ENCODE assay signal across 12 mouse cellular contexts in the genomic region with DNA sequence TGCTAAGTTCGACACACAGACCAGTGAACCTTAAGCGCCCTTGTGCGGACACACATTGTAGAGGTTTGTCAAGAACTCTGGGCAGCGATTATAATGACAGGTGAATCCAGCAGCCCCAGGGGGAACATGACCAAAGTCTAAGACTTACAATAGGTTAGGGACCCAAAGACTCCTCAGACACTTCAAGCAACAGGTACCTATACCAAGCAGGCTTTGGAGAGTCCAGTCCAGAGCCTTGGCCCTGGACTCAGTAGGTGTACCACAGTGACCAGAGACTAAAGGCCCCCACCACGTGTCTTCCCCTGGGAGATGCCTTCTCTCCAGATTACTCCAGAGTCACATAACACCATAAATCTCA. TPM values are rescaled to one million over a fixed set of nuclear protein-coding genes. Genes with fewer than 3 reads are reported as not detected.
DNase-seq lines count a peak whose midpoint lies in the region; ATAC-seq lines count a peak whose summit lies in the region.
"Had no signal": no experiment of that assay in that cellular context is flagged by ENCODE, and none has a peak within 500 bp of the region (broad histone marks: within the 10 kb centered on the region; RNA-seq: fewer than 3 reads in every experiment).

No protein-coding gene starts in this region.

- H3K4me2 ChIP-seq in forebrain, embryonic 13.5 days: peak overlapping the region; percentile 93
- peak overlapping the region; percentile 88; the same call in 1 of the 2 replicates for H3K4me2 ChIP-seq in kidney, embryonic 14.5 days (replicated peaks; ENCODE audit: low read depth, low read length)
- peak overlapping the region; percentile 95 for H3K4me2 ChIP-seq in neural tube, embryonic 12.5 days (replicated peaks)

- peak overlapping the region; percentile 44; the same call in 1 of the 2 replicates for H3K4me3 ChIP-seq in forebrain, embryonic 13.5 days
- H3K4me3 ChIP-seq in kidney, embryonic 14.5 days (ENCODE audit: low read length): no peak overlapping the region
- H3K4me3 ChIP-seq in neural tube, embryonic 12.5 days: no peak overlapping the region

- DNase-seq in layer of hippocampus, postnatal 10 days (ENCODE audit: low spot score in 2 of 2): peak; percentile 19 to 28
- no peak for DNase-seq in layer of hippocampus, adult 11-12 months (ENCODE audit: low spot score)
- DNase-seq in right cerebral cortex, postnatal 14 days: no peak
- DNase-seq in B cell, adult 2 months: no peak
- no peak for DNase-seq in right cerebral cortex, postnatal 25 days

- no peaks in the 10 kb centered on the region for H3K36me3 ChIP-seq in forebrain, embryonic 13.5 days (ENCODE audit: poor library complexity, severe bottlenecking)
- H3K36me3 ChIP-seq in kidney, embryonic 14.5 days (ENCODE audit: control insufficient read depth, insufficient read depth, low read length): no peaks in the 10 kb centered on the region
- H3K36me3 ChIP-seq in neural tube, embryonic 12.5 days: no peaks in the 10 kb centered on the region
- H3K36me3 ChIP-seq: hindbrain, embryonic 15.5 days; liver, embryonic 15.5 days had no signal

- H3K9ac ChIP-seq in forebrain, embryonic 13.5 days: peak overlapping the region; percentile 87
- peak overlapping the region; percentile 83; the same call in 1 of the 2 replicates for H3K9ac ChIP-seq in kidney, embryonic 14.5 days (ENCODE audit: low read depth, low read length)
- H3K9ac ChIP-seq in neural tube, embryonic 12.5 days: peak overlapping the region; percentile 21; the same call in 1 of the 2 replicates

- H3K9me3 ChIP-seq in forebrain, embryonic 13.5 days (replicated peaks): no peaks in the 10 kb centered on the region
- no peaks in the 10 kb centered on the region for H3K9me3 ChIP-seq in kidney, embryonic 14.5 days (ENCODE audit: control insufficient read depth, low read length)
- H3K9me3 ChIP-seq in neural tube, embryonic 12.5 days: no peaks in the 10 kb centered on the region
- H3K9me3 ChIP-seq: hindbrain, embryonic 15.5 days; liver, embryonic 15.5 days had no signal

- peaks cover 56% of the 10 kb centered on the region for H3K4me1 ChIP-seq in forebrain, embryonic 13.5 days
- H3K4me1 ChIP-seq in kidney, embryonic 14.5 days (ENCODE audit: control insufficient read depth, insufficient read depth, low read length): peaks cover 31% of the 10 kb centered on the region
- peaks cover 49% of the 10 kb centered on the region for H3K4me1 ChIP-seq in neural tube, embryonic 12.5 days

- H3K27ac ChIP-seq in forebrain, embryonic 13.5 days: no peak overlapping the region
- H3K27ac ChIP-seq in kidney, embryonic 14.5 days (ENCODE audit: low read depth, low read length): peak overlapping the region; percentile 72; the same call in 1 of the 2 replicates
- H3K27ac ChIP-seq in neural tube, embryonic 12.5 days: no peak overlapping the region
- H3K27ac ChIP-seq: hindbrain, embryonic 15.5 days; liver, embryonic 15.5 days had no signal

- ATAC-seq in forebrain, embryonic 13.5 days: no peak
- ATAC-seq in kidney, embryonic 14.5 days (ENCODE audit: low FRiP score, low TSS enrichment): no peak
- ATAC-seq in neural tube, embryonic 12.5 days (ENCODE audit: low FRiP score, low read depth): no peak

- H3K27me3 ChIP-seq in forebrain, embryonic 13.5 days: no peaks in the 10 kb centered on the region
- H3K27me3 ChIP-seq in kidney, embryonic 14.5 days (ENCODE audit: control insufficient read depth, insufficient read depth, low read length): no peaks in the 10 kb centered on the region
- H3K27me3 ChIP-seq in neural tube, embryonic 12.5 days (replicated peaks): no peaks in the 10 kb centered on the region
- H3K27me3 ChIP-seq: hindbrain, embryonic 15.5 days had no signal

- 27% methylated on average over 5 of the region's 5 CpGs for WGBS in forebrain, embryonic 13.5 days
- 36% methylated on average over 5 of the region's 5 CpGs for WGBS in kidney, embryonic 14.5 days
- 44% methylated on average over 5 of the region's 5 CpGs for WGBS in neural tube, embryonic 12.5 days

RNA-seq across cellular contexts. Expression of gene A930004D18Rik, which starts 5.0 kb away (rescaled TPM):
- 1 to 10 TPM; 3.3 to 3.8 TPM for total RNA-seq in layer of hippocampus, postnatal 10 days (2021)
- polyA plus RNA-seq in forebrain, embryonic 13.5 days (2015; fragmentation: Nextera tagmentation; extraction: Ambion mirVana): 16.2 and 20.3 TPM in 2 replicates
- 9.4 and 10.0 TPM in 2 replicates for polyA plus RNA-seq in kidney, embryonic 14.5 days (2014; fragmentation: Nextera tagmentation; extraction: Ambion mirVana)
- polyA plus RNA-seq in neural tube, embryonic 12.5 days (2016; fragmentation: Nextera tagmentation; extraction: Ambion mirVana): 17.1 and 17.6 TPM in 2 replicates

RNA-seq across cellular contexts. Expression of gene Skida1, which starts 16.3 kb away (rescaled TPM):
- 10 to 100 TPM; 12.7 to 14.8 TPM for total RNA-seq in layer of hippocampus, postnatal 10 days (2021)
- polyA plus RNA-seq in forebrain, embryonic 13.5 days (2015; fragmentation: Nextera tagmentation; extraction: Ambion mirVana): 17.2 and 17.9 TPM in 2 replicates
- polyA plus RNA-seq in kidney, embryonic 14.5 days (2014; fragmentation: Nextera tagmentation; extraction: Ambion mirVana): 10.5 and 11.4 TPM in 2 replicates
- polyA plus RNA-seq in neural tube, embryonic 12.5 days (2016; fragmentation: Nextera tagmentation; extraction: Ambion mirVana): 13.2 and 13.4 TPM in 2 replicates

RNA-seq across cellular contexts. Expression of gene Mllt10, which starts 22.5 kb away (rescaled TPM):
- 10 to 100 TPM; 48.8 to 58.2 TPM for total RNA-seq in layer of hippocampus, postnatal 10 days (2021)
- 73.5 and 75.3 TPM in 2 replicates for polyA plus RNA-seq in forebrain, embryonic 13.5 days (2015; fragmentation: Nextera tagmentation; extraction: Ambion mirVana)
- polyA plus RNA-seq in kidney, embryonic 14.5 days (2014; fragmentation: Nextera tagmentation; extraction: Ambion mirVana): 58.7 and 74.9 TPM in 2 replicates
- polyA plus RNA-seq in neural tube, embryonic 12.5 days (2016; fragmentation: Nextera tagmentation; extraction: Ambion mirVana): 60.5 and 67.2 TPM in 2 replicates

RNA-seq across cellular contexts. Expression of gene H2al2a, which starts 35.8 kb away (rescaled TPM):
- total RNA-seq in layer of hippocampus, postnatal 10 days (2021): not detected
- polyA plus RNA-seq in forebrain, embryonic 13.5 days (2015; fragmentation: Nextera tagmentation; extraction: Ambion mirVana): not detected in 2 replicates
- polyA plus RNA-seq in kidney, embryonic 14.5 days (2014; fragmentation: Nextera tagmentation; extraction: Ambion mirVana): not detected in 2 replicates
- not detected in 2 replicates for polyA plus RNA-seq in neural tube, embryonic 12.5 days (2016; fragmentation: Nextera tagmentation; extraction: Ambion mirVana)
- total RNA-seq: adrenal gland, postnatal 14 days had no signal
- polyA plus RNA-seq: hindbrain, embryonic 15.5 days; liver, embryonic 15.5 days; stomach, embryonic 14.5 days had no signal

Comparison
In these comparisons a context has a peak if more than half of its experiments do, and no peak if none do; other contexts are left out.
1. DNase-seq: peak in layer of hippocampus, postnatal 10 days (2 of 2); none in layer of hippocampus, adult 11-12 months (single experiment), right cerebral cortex, postnatal 14 days (single experiment), B cell, adult 2 months (0 of 2) and right cerebral cortex, postnatal 25 days (single experiment).
2. H3K9ac ChIP-seq: peak in every context shown above with its lines; median percentile 87 in forebrain, embryonic 13.5 days; 83 in kidney, embryonic 14.5 days; 21 in neural tube, embryonic 12.5 days.
3. Peak in every context shown above with its lines, with median percentiles within 50 percentile points of each other: H3K4me2 ChIP-seq.